Mouse (Mus musculus) forebrain, embryonic 11.5 days (tissue): ENCODE results near the gene 4930402H24Rik. TPM values are rescaled to one million over a fixed set of nuclear protein-coding genes. Genes with fewer than 3 reads are reported as not detected.

Experiments used
- ATAC-seq: fragments of 200-750 bp; cut with Nextera tagmentation; replicated peaks from 2 replicates; pipeline ENCODE4 v1.8.0; 2017; ENCODE audit warnings: moderate TSS enrichment; ENCODE audit not compliant: low FRiP score
- DNase-seq: peaks from one replicate; pipeline ENCODE4 v3.0.0-alpha.2; 2017; ENCODE audit warnings: low spot score
- H3K27ac ChIP-seq: fragments of 300-500 bp; sonication (generic); 2 replicates; pipeline ENCODE4 v1.5.1; 2014; ENCODE audit warnings: low read depth, low read length
- H3K27me3 ChIP-seq: fragments of 300-500 bp; sonication (generic); 2 replicates; pipeline ENCODE4 v1.6.1; 2014; ENCODE audit warnings: mild to moderate bottlenecking, low read length, mixed read lengths; ENCODE audit not compliant: control insufficient read depth, insufficient read depth
- H3K36me3 ChIP-seq: fragments of 300-500 bp; sonication (generic); 2 replicates; pipeline ENCODE4 v1.6.1; 2014; ENCODE audit warnings: mild to moderate bottlenecking, low read length, moderate library complexity, mixed read lengths; ENCODE audit not compliant: control insufficient read depth, insufficient read depth
- H3K4me1 ChIP-seq: fragments of 300-500 bp; sonication (generic); replicated peaks from 2 replicates; pipeline ENCODE4 v1.6.1; 2014; ENCODE audit warnings: low read length, mixed read lengths; ENCODE audit not compliant: control insufficient read depth, insufficient read depth
- H3K4me2 ChIP-seq: fragments of 300-500 bp; sonication (generic); 2 replicates; pipeline ENCODE4 v1.6.1; 2014; ENCODE audit warnings: low read depth, mild to moderate bottlenecking, low read length, moderate library complexity, mixed read lengths; ENCODE audit not compliant: severe bottlenecking
- H3K4me3 ChIP-seq: fragments of 300-500 bp; sonication (generic); 2 replicates; pipeline ENCODE4 v1.5.1; 2014; ENCODE audit warnings: low read depth, low read length
- H3K9ac ChIP-seq: fragments of 300-500 bp; sonication (generic); 2 replicates; pipeline ENCODE4 v1.6.1; 2014; ENCODE audit warnings: low read length
- H3K9me3 ChIP-seq: fragments of 300-500 bp; sonication (generic); 2 replicates; pipeline ENCODE4 v1.6.1; 2016; ENCODE audit warnings: low read length, mixed read lengths; ENCODE audit not compliant: control insufficient read depth
- WGBS: fragments of 180-500 bp; shearing (Covaris S2); extraction: QIAGEN DNeasy Blood & Tissue Kit; methylation state at CpG from one replicate; pipeline ENCODE4 v1.1.7; 2014; 5-methylcytosine and 5-hydroxymethylcytosine counted together
- polyA plus RNA-seq: library from polyadenylated mRNA; unstranded; fragments of >200 nt; fragmentation: Nextera tagmentation; extraction: Ambion mirVana; gene quantifications from 2 replicates; pipeline ENCODE4 v1.2.1, GENCODE M21; 2014

Gene 4930402H24Rik
- polyA plus RNA-seq, 1 experiment from 2014 or later: 53.1 TPM

- Histone ChIP-seq H3K36me3 (peaks cover 6% of the 10 kb centered on the region; the same call in 1 of the 2 replicates), H3K4me1 (no peaks in the 10 kb centered on the region; the same call in 1 of the 2 replicates), H3K27me3 (no peaks in the 10 kb centered on the region), H3K9me3 (no peaks in the 10 kb centered on the region), H3K9ac (no peak overlapping the region), H3K27ac (no peak overlapping the region), H3K4me3 (no peak overlapping the region), H3K4me2 (no peak overlapping the region)
- WGBS: 47% methylated on average over 8 of the region's 8 CpGs
- ATAC-seq: no peak
- DNase-seq: no peak
These were observed 155.8 kb downstream of the 4930402H24Rik start for GRCm38 (mm10) chr2:130750449-130750848.

GRCm38 (mm10) chr2:130749708-130750107 is 156.5 kb downstream of the 4930402H24Rik start:
- WGBS: 65% methylated on average over 3 of the region's 3 CpGs
- H3K4me3 ChIP-seq: no peak overlapping the region
- no peak overlapping the region for H3K9ac ChIP-seq
- no peaks in the 10 kb centered on the region; the same call in 1 of the 2 replicates for H3K4me1 ChIP-seq
- no peaks in the 10 kb centered on the region for H3K27me3 ChIP-seq
- H3K4me2 ChIP-seq: no peak overlapping the region
- DNase-seq: no peak
- H3K36me3 ChIP-seq: peaks cover 6% of the 10 kb centered on the region; the same call in 1 of the 2 replicates
- H3K27ac ChIP-seq: no peak overlapping the region
- no peak for ATAC-seq
- no peaks in the 10 kb centered on the region for H3K9me3 ChIP-seq

DNA sequence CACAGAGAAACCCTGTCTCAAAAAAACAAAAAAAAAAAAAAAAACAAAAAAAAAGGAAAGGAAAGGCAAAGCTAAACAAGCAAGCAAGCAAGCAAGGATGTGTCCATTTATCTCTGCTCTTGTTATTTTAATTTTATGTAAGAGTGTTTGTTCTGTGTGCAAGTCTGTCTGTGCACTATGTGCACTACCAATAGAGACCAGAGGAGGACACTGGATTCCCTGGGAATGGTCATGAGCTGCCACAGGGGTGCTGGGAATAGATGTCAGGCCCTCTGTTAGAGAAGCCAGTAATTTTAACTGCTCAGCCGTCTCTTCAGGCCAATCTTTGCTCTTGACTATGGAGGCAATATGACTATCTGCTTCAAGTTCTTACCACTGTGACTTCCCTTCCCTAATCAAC is 162.6 kb downstream of the 4930402H24Rik start:
- no peak overlapping the region for H3K4me2 ChIP-seq
- peaks cover 9% of the 10 kb centered on the region; the same call in 1 of the 2 replicates for H3K36me3 ChIP-seq

DNA sequence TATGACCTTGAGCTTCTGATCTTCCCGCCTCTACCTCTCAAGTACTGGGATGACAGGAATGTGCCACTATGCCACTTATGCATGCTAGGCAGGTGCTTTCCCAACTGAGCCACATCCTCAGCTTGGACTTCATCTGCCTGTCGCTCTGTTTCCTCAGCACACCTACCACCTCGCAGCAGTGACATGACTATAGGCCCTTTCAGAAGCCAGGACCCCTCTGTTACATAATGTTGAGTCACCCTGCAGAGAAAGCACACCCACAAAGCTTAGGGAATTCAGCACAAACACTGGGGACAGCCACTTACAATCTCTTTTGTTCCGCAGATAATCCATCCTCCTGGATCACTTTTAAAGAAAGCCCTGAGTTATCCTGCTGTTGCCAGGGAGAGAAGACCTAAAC is 166.1 kb downstream of the 4930402H24Rik start:
- Histone ChIP-seq H3K27ac (no peak overlapping the region), H3K9me3 (no peaks in the 10 kb centered on the region; the same call in 1 of the 2 replicates), H3K9ac (no peak overlapping the region), H3K27me3 (no peaks in the 10 kb centered on the region), H3K4me3 (no peak overlapping the region), H3K4me1 (no peaks in the 10 kb centered on the region), H3K36me3 (peaks cover 3% of the 10 kb centered on the region; the same call in 1 of the 2 replicates), H3K4me2 (no peak overlapping the region)
- 30% methylated on average over 4 of the region's 4 CpGs for whole genome bisulfite sequencing
- DNase-seq (no peak), ATAC-seq (no peak)

More for the DNA sequence above, 162.6 kb downstream of the 4930402H24Rik start:
- Histone ChIP-seq H3K27ac (no peak overlapping the region), H3K4me1 (no peaks in the 10 kb centered on the region), H3K9ac (no peak overlapping the region), H3K9me3 (no peaks in the 10 kb centered on the region; the same call in 1 of the 2 replicates), H3K27me3 (no peaks in the 10 kb centered on the region), H3K4me3 (no peak overlapping the region)
- ATAC-seq (no peak), DNase-seq (no peak)
- WGBS: 91% methylated on average over 1 of the region's 1 CpGs

DNA sequence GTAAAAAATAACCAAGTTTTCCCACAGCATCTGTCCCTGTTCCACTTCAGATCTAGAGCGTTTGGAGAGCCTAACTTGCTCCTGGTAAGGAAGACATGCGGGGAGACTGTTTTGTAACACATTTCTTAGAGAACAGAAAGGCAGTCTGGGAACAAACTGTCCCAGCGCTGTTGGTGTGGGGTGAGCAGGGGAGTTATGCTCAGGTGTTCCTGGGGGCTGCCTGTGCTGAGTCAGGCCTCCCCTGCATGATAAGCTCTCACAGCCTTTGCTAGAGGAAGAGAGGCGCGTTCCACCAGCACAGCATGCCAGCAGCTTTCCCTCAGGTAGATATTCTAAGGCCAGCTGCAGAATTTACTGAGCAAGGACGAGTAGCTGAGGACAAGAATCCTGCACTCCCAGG is 168.2 kb downstream of the 4930402H24Rik start:
- no peak for DNase-seq
- Histone ChIP-seq H3K27ac (no peak overlapping the region), H3K4me3 (no peak overlapping the region), H3K4me2 (no peak overlapping the region), H3K27me3 (no peaks in the 10 kb centered on the region), H3K4me1 (no peaks in the 10 kb centered on the region), H3K36me3 (peaks cover under 1% of the 10 kb centered on the region; the same call in 1 of the 2 replicates), H3K9ac (no peak overlapping the region), H3K9me3 (no peaks in the 10 kb centered on the region)
- no peak for ATAC-seq
- WGBS: 82% methylated on average over 6 of the region's 6 CpGs

DNA sequence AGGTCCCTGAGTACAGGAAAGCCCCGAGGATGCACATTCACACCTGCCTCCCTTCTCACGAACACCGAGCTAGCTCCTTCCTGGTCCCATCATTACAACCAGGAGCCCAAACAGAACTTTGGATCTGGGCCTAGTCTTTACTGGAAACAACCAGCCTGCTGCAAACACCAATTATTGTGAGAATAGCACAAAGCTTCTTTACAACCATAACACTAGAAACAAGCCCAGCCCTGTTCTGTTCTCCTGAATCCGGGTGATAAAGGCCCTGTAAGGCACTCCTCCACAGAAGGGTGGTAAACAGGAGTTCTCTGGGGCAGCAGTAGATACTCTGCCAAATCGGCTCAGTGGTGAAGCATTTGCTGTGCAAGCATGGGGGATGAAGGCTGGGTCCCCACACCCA is 170.9 kb downstream of the 4930402H24Rik start:
- ATAC-seq (no peak), DNase-seq (no peak)
- Histone ChIP-seq H3K9ac (no peak overlapping the region), H3K4me1 (no peaks in the 10 kb centered on the region), H3K27ac (no peak overlapping the region), H3K27me3 (no peaks in the 10 kb centered on the region), H3K4me3 (no peak overlapping the region), H3K9me3 (no peaks in the 10 kb centered on the region), H3K4me2 (no peak overlapping the region), H3K36me3 (0 out of 2 replicates have a peak, but pooled peaks cover 2% of the 10 kb centered on the region)
- WGBS: 88% methylated on average over 5 of the region's 5 CpGs

DNA sequence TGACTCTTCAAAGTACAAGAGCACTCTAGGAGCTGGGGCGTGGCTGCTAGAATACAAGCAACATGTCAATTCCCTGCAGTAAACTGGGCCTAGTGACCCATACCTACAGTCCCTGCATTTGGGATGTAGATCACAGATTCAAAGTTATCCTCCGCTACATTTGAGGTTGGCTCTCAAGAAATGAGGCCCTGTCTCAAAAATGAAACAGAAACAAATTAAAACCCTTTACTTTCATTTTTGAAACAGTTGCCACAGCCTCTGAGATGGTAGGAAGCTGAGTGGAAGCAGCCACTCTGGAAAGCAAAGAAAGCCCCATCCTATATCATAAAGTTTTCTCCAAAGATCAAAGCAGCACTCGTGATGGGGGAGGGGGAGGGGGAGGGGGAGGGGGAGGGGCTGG is 172.8 kb downstream of the 4930402H24Rik start:
- H3K9ac ChIP-seq: no peak overlapping the region
- no peaks in the 10 kb centered on the region for H3K9me3 ChIP-seq
- ATAC-seq (no peak), DNase-seq (no peak)
- no peaks in the 10 kb centered on the region for H3K4me1 ChIP-seq
- H3K36me3 ChIP-seq: peaks cover 9% of the 10 kb centered on the region; the same call in 1 of the 2 replicates
- no peak overlapping the region for H3K27ac ChIP-seq
- H3K4me2 ChIP-seq: no peak overlapping the region
- H3K4me3 ChIP-seq: no peak overlapping the region
- no peaks in the 10 kb centered on the region for H3K27me3 ChIP-seq
- 88% methylated on average over 3 of the region's 3 CpGs for WGBS

- Histone ChIP-seq H3K4me2 (no peak overlapping the region), H3K4me3 (no peak overlapping the region), H3K36me3 (peaks cover 13% of the 10 kb centered on the region; the same call in 1 of the 2 replicates), H3K9me3 (no peaks in the 10 kb centered on the region), H3K27me3 (no peaks in the 10 kb centered on the region), H3K27ac (no peak overlapping the region), H3K4me1 (no peaks in the 10 kb centered on the region), H3K9ac (no peak overlapping the region)
- DNase-seq (no peak), ATAC-seq (no peak)
- 71% methylated on average over 5 of the region's 5 CpGs for WGBS
These were observed 174.4 kb downstream of the 4930402H24Rik start for GRCm38 (mm10) chr2:130731855-130732254.

- no peak for DNase-seq
- 88% methylated on average over 9 of the region's 9 CpGs for WGBS
- no peak overlapping the region for H3K9ac ChIP-seq
- H3K27me3 ChIP-seq: no peaks in the 10 kb centered on the region
- H3K36me3 ChIP-seq: peaks cover 13% of the 10 kb centered on the region; the same call in 1 of the 2 replicates
- H3K27ac ChIP-seq: no peak overlapping the region
- no peaks in the 10 kb centered on the region for H3K4me1 ChIP-seq
- ATAC-seq: no peak
- no peak overlapping the region for H3K4me2 ChIP-seq
- H3K9me3 ChIP-seq: no peaks in the 10 kb centered on the region
- H3K4me3 ChIP-seq: no peak overlapping the region
These were observed 175.5 kb downstream of the 4930402H24Rik start for GRCm38 (mm10) chr2:130730746-130731145.
